Mouse (Mus musculus) kidney, postnatal 36 days (tissue): ENCODE results near the gene Rac2.
A peak's percentile ranks its signal among the peaks of the same experiment; 100 is the strongest.

Source experiments
- DNase-seq, 2 experiments: peaks; one replicate each; pipeline ENCODE4 v3.0.0; 2021 to 2022; ENCODE audit warnings: mixed read lengths in 2 of 2

Rac2 gene

GRCm38 (mm10) chr15:78588049-78588448, 15.5 kb upstream of the Rac2 start:
- no peak for DNase-seq

- peak; percentile 81 to 92 for DNase-seq
These were observed 14.7 kb upstream of the Rac2 start for GRCm38 (mm10) chr15:78587050-78587994.

- no peak for DNase-seq
These were observed 12.8 kb upstream of the Rac2 start for GRCm38 (mm10) chr15:78585404-78585803.

GRCm38 (mm10) chr15:78583352-78583751, 10.8 kb upstream of the Rac2 start:
- no peak for DNase-seq

GRCm38 (mm10) chr15:78576284-78576810, 3.8 kb upstream of the Rac2 start:
- DNase-seq = no peak

GRCm38 (mm10) chr15:78572270-78572600, 348 bp downstream of the Rac2 start:
- no peak for DNase-seq

GRCm38 (mm10) chr15:78571554-78572269, 871 bp downstream of the Rac2 start:
- peak in 1 of 2 experiments; percentile 12 for DNase-seq

GRCm38 (mm10) chr15:78570170-78570569, 2.4 kb downstream of the Rac2 start:
- no peak for DNase-seq

- no peak for DNase-seq
These were observed 4.9 kb downstream of the Rac2 start for GRCm38 (mm10) chr15:78567608-78568120.

- DNase-seq = no peak
These were observed 7.7 kb downstream of the Rac2 start for GRCm38 (mm10) chr15:78564764-78565435.

- DNase-seq = no peak
These were observed 8.6 kb downstream of the Rac2 start for GRCm38 (mm10) chr15:78563937-78564336.

- DNase-seq = no peak
These were observed 9.2 kb downstream of the Rac2 start for GRCm38 (mm10) chr15:78563344-78563743.

GRCm38 (mm10) chr15:78559141-78559979, 13.2 kb downstream of the Rac2 start:
- DNase-seq = no peak

GRCm38 (mm10) chr15:78557693-78558535, 14.7 kb downstream of the Rac2 start:
- DNase-seq = no peak

GRCm38 (mm10) chr15:78554545-78555313, 17.9 kb downstream of the Rac2 start:
- DNase-seq = peak in 1 of 2 experiments; percentile 28

- no peak for DNase-seq
These were observed 23.3 kb downstream of the Rac2 start for GRCm38 (mm10) chr15:78549189-78549734.

GRCm38 (mm10) chr15:78548711-78549110, 23.9 kb downstream of the Rac2 start:
- no peak for DNase-seq

GRCm38 (mm10) chr15:78548336-78548665, 24.3 kb downstream of the Rac2 start:
- DNase-seq = no peak

- peak; percentile 76 to 82 for DNase-seq
These were observed 24.9 kb downstream of the Rac2 start for GRCm38 (mm10) chr15:78547415-78548335.
